Mouse (Mus musculus) T-helper 17 cell (primary cell): ENCODE data around the gene Scgb1b20.
"Not testable (repeated sequence)": the region's sequence is repeated elsewhere in the genome, so short reads cannot be mapped to it uniquely, and the experiment has no call there.

Experiments used
- in situ Hi-C, 2 experiments: fragments of 300-600 bp; cut with MboI, MseI; formaldehyde crosslinking; loops; 1 replicate in 1 of 2; 2 replicates in 1 of 2; pipeline ENCODE4 v1.15.1; 2025; ENCODE audit warnings: high pct_unique_total_duplicates in 2 of 2

Gene Scgb1b20

GRCm38 (mm10) chr7:33372934-33373333, at the start of gene Scgb1b20:
Gene Scgb1b20 (plus strand): TSS chr7:33373234.
- in situ Hi-C loops = not testable (repeated sequence)

- in situ Hi-C loops = loop anchor here in 1 of 2 experiments (10.0 kb wide), 1 partner anchor 131 kb away; no protein-coding TSS in a partner anchor
Measured at GRCm38 (mm10) chr7:33366222-33366621, 6.8 kb upstream of the Scgb1b20 start, which contains the start of gene Scgb2b20. Gene Scgb2b20 (minus strand): TSS chr7:33366322.

- in situ Hi-C loops = not testable (repeated sequence)
Measured at GRCm38 (mm10) chr7:33399749-33400148, 26.7 kb downstream of the Scgb1b20 start.

GRCm38 (mm10) chr7:33401650-33402049, 28.6 kb downstream of the Scgb1b20 start:
- in situ Hi-C loops = no loop called here

GRCm38 (mm10) chr7:33409681-33410080, 36.6 kb downstream of the Scgb1b20 start:
- in situ Hi-C loops = not testable (repeated sequence)
